12 mouse cellular contexts compared by ENCODE assay signal in the genomic region with DNA sequence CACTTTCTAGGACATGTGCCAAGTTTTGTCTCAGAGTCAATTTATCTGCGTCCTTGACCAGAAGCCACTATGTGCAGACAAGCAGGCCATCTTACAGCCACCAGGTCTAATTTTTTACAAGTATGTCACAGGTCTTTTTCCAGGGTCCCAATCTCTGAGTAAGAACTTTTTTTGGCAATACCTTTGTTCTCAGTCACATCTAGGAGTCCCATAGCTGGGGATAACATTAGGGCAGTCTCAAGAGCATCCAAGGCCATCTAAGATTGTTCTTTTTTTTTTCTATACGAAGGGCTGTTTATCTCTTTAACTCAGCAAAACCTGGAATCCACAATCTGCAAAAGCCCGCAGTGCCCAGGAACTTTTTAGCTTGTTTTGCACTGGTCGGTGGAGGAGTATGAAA. TPM values are rescaled to one million over a fixed set of nuclear protein-coding genes. Genes with fewer than 3 reads are reported as not detected.
"Had no signal": no experiment of that assay in that cellular context is flagged by ENCODE, and none has a peak within 500 bp of the region (broad histone marks: within the 10 kb centered on the region; RNA-seq: fewer than 3 reads in every experiment).

No protein-coding gene starts in this region.

RNA-seq across cellular contexts. Expression of a gene that starts 4.0 kb away (rescaled TPM):
- polyA plus RNA-seq: lung, embryonic 14.5 days; midbrain, embryonic 12.5 days; midbrain, embryonic 14.5 days; midbrain, embryonic 16.5 days; neural tube, embryonic 12.5 days; neural tube, embryonic 14.5 days; stomach, embryonic 14.5 days had no signal

RNA-seq across cellular contexts. Expression of a gene that starts 17.5 kb away (rescaled TPM):
- total RNA-seq: megakaryocyte-erythroid progenitor cell, adult 5-6 weeks; neutrophil, adult 5-6 weeks had no signal
- polyA plus RNA-seq: neural tube, embryonic 14.5 days had no signal

RNA-seq across cellular contexts. Expression of a gene that starts 18.0 kb away (rescaled TPM):
- total RNA-seq: megakaryocyte, adult 5-6 weeks; megakaryocyte-erythroid progenitor cell, adult 5-6 weeks; neutrophil, adult 5-6 weeks had no signal
- polyA plus RNA-seq: lung, embryonic 14.5 days; lung, embryonic 16.5 days; midbrain, embryonic 10.5 days; midbrain, embryonic 12.5 days; midbrain, embryonic 14.5 days; midbrain, embryonic 16.5 days; neural tube, embryonic 12.5 days; neural tube, embryonic 14.5 days; stomach, embryonic 14.5 days had no signal
